In the genomic region with DNA sequence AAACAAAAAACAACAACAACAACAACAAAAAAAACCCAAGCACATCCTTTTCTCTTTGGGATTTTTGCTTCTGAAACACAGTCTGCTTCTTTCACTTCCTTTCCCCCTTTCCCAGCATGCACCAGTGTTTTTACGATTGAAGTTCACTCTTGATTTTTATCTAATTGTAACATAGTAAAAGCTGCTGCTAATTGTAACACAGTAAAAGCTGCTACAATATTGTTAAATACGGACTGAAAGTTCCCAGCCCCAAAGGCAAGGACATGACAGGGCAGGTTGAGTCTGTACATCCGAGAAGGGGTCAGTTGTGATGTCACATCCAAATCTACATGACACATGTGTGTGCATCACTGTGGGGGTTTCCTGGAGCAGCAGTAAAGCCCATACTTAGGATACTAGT, we compare ENCODE assay signal across 20 mouse cellular contexts. TPM values are rescaled to one million over a fixed set of nuclear protein-coding genes. Genes with fewer than 3 reads are reported as not detected.
DNase-seq lines count a peak whose midpoint lies in the region; ATAC-seq and TF ChIP-seq lines count a peak whose summit lies in the region.
"Had no signal": no experiment of that assay in that cellular context is flagged by ENCODE, and none has a peak within 500 bp of the region (broad histone marks: within the 10 kb centered on the region; RNA-seq: fewer than 3 reads in every experiment).

No protein-coding gene starts in this region.

- H3K9ac ChIP-seq in CH12.LX (ENCODE audit: insufficient read depth, low read depth) = no peak overlapping the region
- H3K9ac ChIP-seq in neural tube, embryonic 15.5 days (replicated peaks) = no peak overlapping the region
- H3K9ac ChIP-seq: embryonic facial prominence, embryonic 12.5 days; forebrain, embryonic 12.5 days; heart, embryonic 13.5 days; hindbrain, embryonic 15.5 days had no signal

- no peaks in the 10 kb centered on the region for H3K9me3 ChIP-seq in CH12.LX (replicated peaks; ENCODE audit: low read length)
- H3K9me3 ChIP-seq in neural tube, embryonic 15.5 days (replicated peaks) = no peaks in the 10 kb centered on the region
- H3K9me3 ChIP-seq: embryonic facial prominence, embryonic 12.5 days; forebrain, embryonic 12.5 days; heart, embryonic 13.5 days; hindbrain, embryonic 15.5 days had no signal

- TF ChIP-seq CTCF in CH12.LX (conservative IDR thresholded peaks at IDR 0.05 in 1 of 2, IDR thresholded peaks at IDR 0.05 in 1 of 2; ENCODE audit: low read depth in 2 of 2, low read length in 2 of 2) = no peak
- no peak for TF ChIP-seq CTCF in embryonic fibroblast, embryonic 13.5 days (IDR thresholded peaks at IDR 0.05; ENCODE audit: borderline replicate concordance, insufficient read depth, low read length)

- H3K4me2 ChIP-seq in CH12.LX (ENCODE audit: insufficient read depth, low read depth, poor library complexity, severe bottlenecking) = peak overlapping the region; percentile 22; the same call in 1 of the 2 replicates
- no peak overlapping the region for H3K4me2 ChIP-seq in neural tube, embryonic 15.5 days
- H3K4me2 ChIP-seq: embryonic facial prominence, embryonic 12.5 days; forebrain, embryonic 12.5 days; heart, embryonic 13.5 days; hindbrain, embryonic 15.5 days had no signal

- peaks cover 4 to 17% of the 10 kb centered on the region in 2 experiments; a peak in 3 of 4 replicates for H3K4me1 ChIP-seq in CH12.LX (ENCODE audit: control insufficient read depth in 1 of 2, insufficient read depth in 2 of 2)
- H3K4me1 ChIP-seq in embryonic fibroblast, embryonic 13.5 days (ENCODE audit: control insufficient read depth, insufficient read depth, low read length) = peaks cover 12% of the 10 kb centered on the region
- peaks cover 7% of the 10 kb centered on the region; the same call in 1 of the 2 replicates for H3K4me1 ChIP-seq in neural tube, embryonic 15.5 days
- H3K4me1 ChIP-seq: embryonic facial prominence, embryonic 12.5 days; hindbrain, embryonic 15.5 days had no signal

- no peak for ATAC-seq in megakaryocyte, adult 5-6 weeks (ENCODE audit: poor library complexity, severe bottlenecking)
- no peak for ATAC-seq in neural tube, embryonic 15.5 days (ENCODE audit: low FRiP score)
- ATAC-seq: forebrain, embryonic 16.5 days had no signal

- no peak for TF ChIP-seq POLR2A in CH12.LX (IDR thresholded peaks at IDR 0.05; ENCODE audit: low read depth, low read length)
- TF ChIP-seq POLR2A in embryonic fibroblast, embryonic 13.5 days (IDR thresholded peaks at IDR 0.05; ENCODE audit: low read depth, low read length) = no peak

- in situ Hi-C loops in CH12.LX (cut with MboI; ENCODE audit: low pct_ligation_motif_present, low pct_unique_long_range_greater_than_20kb, low sequenced_read_pairs) = loop anchor here (25.0 kb wide), 1 partner anchor 736 kb away; no protein-coding TSS in a partner anchor

- H3K27ac ChIP-seq in CH12.LX (ENCODE audit: insufficient read depth, low read depth) = no peak overlapping the region
- peak overlapping the region; percentile 80 for H3K27ac ChIP-seq in embryonic fibroblast, embryonic 13.5 days (ENCODE audit: insufficient read depth, low read length)
- H3K27ac ChIP-seq in neural tube, embryonic 15.5 days (replicated peaks) = no peak overlapping the region
- H3K27ac ChIP-seq: embryonic facial prominence, embryonic 12.5 days; forebrain, embryonic 12.5 days; heart, embryonic 13.5 days; hindbrain, embryonic 15.5 days had no signal

- no peak for TF ChIP-seq EP300 in CH12.LX (IDR thresholded peaks at IDR 0.05; ENCODE audit: low read length)

- peaks cover 3% of the 10 kb centered on the region for H3K27me3 ChIP-seq in CH12.LX (replicated peaks)
- peaks cover 34% of the 10 kb centered on the region for H3K27me3 ChIP-seq in neural tube, embryonic 15.5 days (replicated peaks)

- no peak for TF ChIP-seq RAD21 in CH12.LX (IDR thresholded peaks at IDR 0.05; ENCODE audit: low read depth, low read length)

- H3K36me3 ChIP-seq in CH12.LX (replicated peaks in 1 of 2; ENCODE audit: control insufficient read depth in 1 of 2, insufficient read depth in 1 of 2, low read length in 1 of 2) = no peaks in the 10 kb centered on the region
- no peaks in the 10 kb centered on the region for H3K36me3 ChIP-seq in neural tube, embryonic 15.5 days
- H3K36me3 ChIP-seq: embryonic facial prominence, embryonic 12.5 days; forebrain, embryonic 12.5 days; heart, embryonic 13.5 days; hindbrain, embryonic 15.5 days had no signal

- peak; percentile 26 for DNase-seq in CD4-positive helper T cell, adult 2 months (ENCODE audit: low read depth, low spot score)
- no peak for DNase-seq in CH12.LX (ENCODE audit: extremely low read depth)
- DNase-seq in heart, adult 18-20 months = no peak
- DNase-seq: adrenal gland, postnatal 14 days; cerebellum, adult 11-12 months; cerebellum, adult 9-10 months; cerebellum, postnatal 25 days; gastrocnemius, postnatal 10 days; heart, postnatal 36 days had no signal

- 74% methylated on average over 3 of the region's 3 CpGs for WGBS in neural tube, embryonic 15.5 days

- H3K79me2 ChIP-seq in CH12.LX (replicated peaks; ENCODE audit: control insufficient read depth, extremely low read depth, insufficient read depth, poor library complexity, severe bottlenecking) = no peaks in the 10 kb centered on the region

- dilution Hi-C loops in CH12.LX (cut with MboI; ENCODE audit: extremely low pct_ligation_motif_present, extremely low pct_unique_long_range_greater_than_20kb, low sequenced_read_pairs) = no loop called here

- no peak overlapping the region for H3K4me3 ChIP-seq in CH12.LX (replicated peaks in 1 of 3; ENCODE audit: low read depth in 2 of 3, low read length in 2 of 3, poor library complexity in 1 of 3)
- H3K4me3 ChIP-seq in embryonic fibroblast, embryonic 13.5 days (ENCODE audit: insufficient read depth, low read length) = no peak overlapping the region
- H3K4me3 ChIP-seq in neural tube, embryonic 15.5 days (replicated peaks) = no peak overlapping the region
- H3K4me3 ChIP-seq: embryonic facial prominence, embryonic 12.5 days; forebrain, embryonic 12.5 days; heart, embryonic 13.5 days; hindbrain, embryonic 15.5 days had no signal

TF ChIP-seq in CH12.LX, 34 proteins besides CTCF, POLR2A, EP300 and RAD21:
- TF ChIP-seq NRF1 (IDR thresholded peaks at IDR 0.05; ENCODE audit: low read depth, low read length) (no peak), TBP (conservative IDR thresholded peaks at IDR 0.05; ENCODE audit: low read depth, low read length) (no peak), ETS1 (conservative IDR thresholded peaks at IDR 0.05; ENCODE audit: low read depth, low read length) (no peak), MAZ (IDR thresholded peaks at IDR 0.05; ENCODE audit: low read depth, low read length) (no peak), USF1 (IDR thresholded peaks at IDR 0.05; ENCODE audit: low read depth, low read length) (no peak), TCF12 (IDR thresholded peaks at IDR 0.05; ENCODE audit: low read depth, low read length) (no peak), MYC (IDR thresholded peaks at IDR 0.05; ENCODE audit: low read depth, low read length) (no peak), ZC3H11A (IDR thresholded peaks at IDR 0.05; ENCODE audit: low read depth, low read length) (no peak), SMC3 (IDR thresholded peaks at IDR 0.05; ENCODE audit: low read depth, low read length) (no peak), RCOR1 (conservative IDR thresholded peaks at IDR 0.05; ENCODE audit: low read depth, low read length) (no peak), KAT2A (IDR thresholded peaks at IDR 0.05; ENCODE audit: insufficient replicate concordance, low read length) (no peak)

RNA-seq across cellular contexts. Expression of gene Pdzd8, which starts 55.7 kb away (rescaled TPM):
- total RNA-seq in CH12.LX (2012; rRNA removed) (14.5 and 15.7 TPM in 2 replicates), CH12.LX (2014; rRNA removed) (20.2 and 21.4 TPM in 2 replicates)
- 19.9 and 22.8 TPM in 2 replicates for polyA plus RNA-seq in CH12.LX (2012; ENCODE audit: insufficient read length, low read depth)
- 48.8 and 50.6 TPM in 2 replicates for polyA plus RNA-seq in embryonic fibroblast, embryonic 13.5 days (2011; ENCODE audit: insufficient read length, low read depth, missing spikeins)
- total RNA-seq in megakaryocyte, adult 5-6 weeks (2015) = 53.5 and 57.7 TPM in 2 replicates
- total RNA-seq in megakaryocyte, adult 5-6 weeks (2017) = 48.7 and 58.5 TPM in 2 replicates
- polyA plus RNA-seq in neural tube, embryonic 15.5 days (2015; fragmentation: Nextera tagmentation; extraction: Ambion mirVana) = 10.0 and 10.4 TPM in 2 replicates
- total RNA-seq in heart, adult 18-20 months (2021) = 10 to 100 TPM; 22.5 to 23.9 TPM

RNA-seq across cellular contexts. Expression of gene Emx2, which starts 56.9 kb away (rescaled TPM):
- not detected in 2 replicates for total RNA-seq in CH12.LX (2012; rRNA removed)
- total RNA-seq in CH12.LX (2014; rRNA removed) = not detected in 2 replicates
- polyA plus RNA-seq in CH12.LX (2012; ENCODE audit: insufficient read length, low read depth) = not detected in 2 replicates
- polyA plus RNA-seq in embryonic fibroblast, embryonic 13.5 days (2011; ENCODE audit: insufficient read length, low read depth, missing spikeins) = 16.6 and 20.5 TPM in 2 replicates
- not detected in 2 replicates for total RNA-seq in megakaryocyte, adult 5-6 weeks (2015)
- total RNA-seq in megakaryocyte, adult 5-6 weeks (2017) = not detected in 2 replicates
- polyA plus RNA-seq in neural tube, embryonic 15.5 days (2015; fragmentation: Nextera tagmentation; extraction: Ambion mirVana) = 0.06 TPM in 1 of 2 replicates, not detected in the other
- total RNA-seq in heart, adult 18-20 months (2021) = under 1 TPM in 1 of 2 experiments, not detected in 1; 0.10 TPM
- total RNA-seq: adrenal gland, postnatal 14 days; heart, adult 8-10 months; heart, postnatal 36 days had no signal
- polyA plus RNA-seq: heart, embryonic 13.5 days; heart, postnatal 0 days; intestine, embryonic 14.5 days had no signal
